Mouse (Mus musculus) olfactory bulb, adult 2 months (tissue): ENCODE results near the gene Cbln3. TPM values are rescaled to one million over a fixed set of nuclear protein-coding genes. Genes with fewer than 3 reads are reported as not detected.

Source experiments
- H3K27ac ChIP-seq: fragments of 200-500 bp; 2 replicates; pipeline ENCODE4 v1.5.1; 2012; ENCODE audit warnings: low read depth, low read length; ENCODE audit not compliant: insufficient read depth
- H3K4me1 ChIP-seq: fragments of 200-500 bp; 2 replicates; pipeline ENCODE4 v1.6.1; 2012; ENCODE audit warnings: low read length; ENCODE audit not compliant: control insufficient read depth, insufficient read depth
- H3K4me3 ChIP-seq: fragments of 200-500 bp; 2 replicates; pipeline ENCODE4 v1.5.1; 2012; ENCODE audit warnings: mild to moderate bottlenecking, low read depth, low read length, moderate library complexity; ENCODE audit not compliant: insufficient read depth
- CTCF ChIP-seq: fragments of 200-500 bp; IDR thresholded peaks from 2 replicates; pipeline ENCODE4 v1.5.1; 2012; ENCODE audit warnings: low read depth, mild to moderate bottlenecking, low read length, moderate library complexity; ENCODE audit not compliant: insufficient read depth
- POLR2A ChIP-seq: fragments of 200-500 bp; IDR thresholded peaks from 2 replicates; pipeline ENCODE4 v1.6.1; 2012; ENCODE audit warnings: mild to moderate bottlenecking, low read depth, low read length, moderate library complexity; ENCODE audit not compliant: insufficient read depth
- WGBS: fragments of 180-500 bp; shearing (Covaris S2); methylation state at CpG from one replicate; pipeline ENCODE4 v1.1.7; 2018; 5-methylcytosine and 5-hydroxymethylcytosine counted together
- polyA plus RNA-seq: library from polyadenylated mRNA; stranded (reverse); fragments of >200 nt; gene quantifications from 2 replicates; pipeline ENCODE4 v1.2.4, GENCODE M21; 2012; ENCODE audit warnings: low replicate concordance; ENCODE audit not compliant: missing spikeins, insufficient read depth, insufficient read length

Gene Cbln3
- polyA plus RNA-seq, 1 experiment: not detected

DNA sequence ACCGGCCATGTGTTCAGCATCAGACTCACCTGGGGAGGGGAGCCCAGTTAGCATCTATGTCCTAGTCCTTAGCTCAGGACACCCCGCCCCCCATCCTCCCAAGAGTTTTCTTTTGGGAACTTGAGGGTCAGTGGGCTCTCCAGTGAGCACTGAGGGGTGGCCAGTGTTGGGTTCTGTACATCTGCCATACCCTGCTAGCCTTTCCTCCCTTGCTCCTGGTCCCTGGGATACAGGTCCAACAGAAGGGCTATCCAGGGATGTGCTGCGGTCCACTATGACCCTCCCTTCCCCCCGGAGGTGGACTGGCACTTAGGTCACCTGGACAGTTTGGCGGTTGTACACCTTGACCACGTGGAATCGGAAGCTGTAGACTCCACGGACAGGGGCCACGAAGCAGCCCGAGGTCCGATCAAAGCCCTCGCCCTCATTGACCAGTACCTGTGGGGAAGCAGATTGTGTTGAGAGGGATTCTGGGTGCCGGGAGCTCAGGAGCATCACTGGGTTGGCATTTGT lies 987 bp downstream of the Cbln3 start:
- peaks cover 24% of the 10 kb centered on the region for H3K4me1 ChIP-seq
- 97% methylated on average over 13 of the region's 13 CpGs for WGBS
- TF ChIP-seq POLR2A: no peak
- no peak for TF ChIP-seq CTCF
- no peak overlapping the region for H3K4me3 ChIP-seq
- H3K27ac ChIP-seq: no peak overlapping the region

DNA sequence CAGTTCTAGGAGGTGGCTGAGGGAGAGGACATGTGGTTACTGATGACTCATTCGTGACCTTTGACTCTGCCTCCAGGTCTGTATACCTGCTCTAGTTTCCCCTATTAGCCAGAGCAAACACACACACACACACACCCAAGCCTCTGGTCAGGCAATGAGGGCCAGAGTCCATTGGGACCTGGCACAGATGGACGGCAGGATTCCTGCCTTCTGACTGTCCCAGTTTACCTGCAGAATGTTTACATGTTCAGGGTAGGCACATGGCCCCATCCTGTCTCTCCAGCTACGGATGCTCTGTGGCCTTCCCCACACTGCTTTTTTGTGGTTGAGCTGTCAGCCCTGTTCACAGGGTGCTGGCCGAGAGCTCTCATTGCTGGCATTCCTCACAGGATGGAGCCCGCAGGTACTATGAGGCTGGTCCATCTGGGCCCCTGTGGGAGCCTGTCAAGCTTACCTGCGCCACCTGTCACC lies 2.0 kb downstream of the Cbln3 start:
- Histone ChIP-seq H3K4me1 (peaks cover 20% of the 10 kb centered on the region), H3K27ac (no peak overlapping the region), H3K4me3 (no peak overlapping the region)
- no peak for TF ChIP-seq CTCF
- no peak for TF ChIP-seq POLR2A
- WGBS: 84% methylated on average over 6 of the region's 6 CpGs

- no peak for TF ChIP-seq CTCF
- no peak for TF ChIP-seq POLR2A
- Histone ChIP-seq H3K27ac (no peak overlapping the region), H3K4me1 (peaks cover 11% of the 10 kb centered on the region), H3K4me3 (no peak overlapping the region)
- 88% methylated on average over 8 of the region's 8 CpGs for WGBS
Observed at GRCm38 (mm10) chr14:55880982-55881381, 3.2 kb downstream of the Cbln3 start.

GRCm38 (mm10) chr14:55879623-55880022 lies 4.6 kb downstream of the Cbln3 start:
- H3K4me1 ChIP-seq: peaks cover 7% of the 10 kb centered on the region
- no peak overlapping the region for H3K4me3 ChIP-seq
- TF ChIP-seq POLR2A: no peak
- TF ChIP-seq CTCF: peak; percentile 47
- H3K27ac ChIP-seq: no peak overlapping the region
- WGBS: 46% methylated on average over 1 of the region's 1 CpGs

GRCm38 (mm10) chr14:55878316-55878940 lies 5.8 kb downstream of the Cbln3 start:
- H3K4me1 ChIP-seq: peaks cover 7% of the 10 kb centered on the region
- TF ChIP-seq CTCF: no peak
- no peak for TF ChIP-seq POLR2A
- H3K4me3 ChIP-seq: no peak overlapping the region
- 30% methylated on average over 7 of the region's 7 CpGs for WGBS
- no peak overlapping the region for H3K27ac ChIP-seq

DNA sequence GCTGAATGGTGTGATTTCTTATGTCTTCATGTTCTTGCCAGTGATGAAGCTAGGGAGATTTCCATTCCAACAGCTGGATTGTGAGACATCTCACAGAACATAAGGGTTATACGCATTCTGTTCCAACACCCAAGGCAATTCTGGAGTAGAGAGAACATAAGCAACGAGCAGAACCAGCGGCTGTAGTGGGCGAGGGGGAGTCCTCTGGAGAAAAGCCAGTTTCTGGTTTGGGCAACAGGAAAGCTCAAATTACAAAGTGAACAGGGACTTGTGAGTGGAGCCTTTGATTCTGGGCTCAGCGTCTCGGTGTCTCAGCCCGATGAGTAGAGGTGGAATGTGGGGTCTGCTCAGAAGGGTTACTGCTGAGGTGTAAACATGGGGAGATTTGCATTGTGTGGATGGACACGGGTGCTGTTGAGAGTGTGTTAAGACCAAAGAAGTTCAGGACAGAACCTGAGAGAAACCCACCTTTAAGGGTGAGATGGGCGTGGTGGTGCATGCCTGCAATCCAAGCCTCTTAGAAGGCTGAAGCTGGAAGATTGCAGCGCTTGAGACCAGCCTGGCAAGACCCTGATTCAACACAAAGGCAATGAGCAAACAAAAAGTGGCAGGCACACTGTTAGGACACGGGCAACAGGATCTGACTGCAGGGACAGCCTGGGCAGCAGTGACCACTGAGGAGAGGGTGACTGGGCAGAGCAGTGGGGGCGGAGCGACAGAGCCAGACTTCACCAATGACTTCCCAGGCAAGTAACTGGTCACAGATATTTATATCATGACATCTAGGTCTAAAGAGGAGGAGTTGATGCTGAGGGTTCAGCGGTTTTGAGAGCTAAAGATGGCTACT lies 6.5 kb downstream of the Cbln3 start:
- Histone ChIP-seq H3K4me1 (peaks cover 10% of the 10 kb centered on the region), H3K27ac (no peak overlapping the region), H3K4me3 (no peak overlapping the region)
- whole genome bisulfite sequencing: 27% methylated on average over 14 of the region's 14 CpGs
- TF ChIP-seq CTCF (no peak), POLR2A (no peak)

- TF ChIP-seq POLR2A: no peak
- peak; percentile 92 for TF ChIP-seq CTCF
- Histone ChIP-seq H3K4me3 (peak overlapping the region; percentile 44), H3K27ac (no peak overlapping the region), H3K4me1 (peaks cover 10% of the 10 kb centered on the region)
- 15% methylated on average over 30 of the region's 30 CpGs for WGBS
Observed at GRCm38 (mm10) chr14:55873714-55874683, 10.2 kb downstream of the Cbln3 start.

DNA sequence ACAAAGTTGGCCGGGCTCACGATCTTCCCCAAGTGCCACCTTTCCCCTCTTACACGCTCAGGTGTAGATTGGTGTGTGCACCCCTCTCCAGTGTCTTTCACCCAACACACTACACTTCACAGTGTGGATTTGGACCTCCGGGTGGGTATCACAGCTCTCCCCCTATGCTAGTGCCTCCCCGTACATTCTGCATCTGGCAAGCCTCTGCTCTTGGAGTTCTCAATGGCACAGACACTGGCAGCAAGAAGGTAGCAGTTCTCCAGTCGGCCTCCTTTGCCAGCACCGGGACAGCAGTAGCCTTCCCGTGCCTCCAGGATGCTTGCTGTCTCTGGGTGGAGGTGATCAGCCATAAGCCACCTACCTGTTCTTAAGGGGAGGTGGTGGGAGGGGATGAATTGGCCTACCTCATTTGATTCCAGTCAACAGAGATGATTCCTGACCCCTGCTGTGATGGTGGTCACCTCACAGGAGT lies 10.9 kb downstream of the Cbln3 start:
- Histone ChIP-seq H3K4me1 (peaks cover 10% of the 10 kb centered on the region), H3K27ac (no peak overlapping the region), H3K4me3 (no peak overlapping the region)
- 83% methylated on average over 8 of the region's 8 CpGs for WGBS
- TF ChIP-seq CTCF (no peak), POLR2A (no peak)
